Mouse (Mus musculus): ENCODE data around the gene Ano8. TPM values are rescaled to one million over a fixed set of nuclear protein-coding genes. Genes with fewer than 3 reads are reported as not detected.

The Ano8 gene
- total RNA-seq, 2 experiments from 2014 or later = 59.3 to 62.2 TPM

GRCm38 (mm10) chr8:71474785-71475701 lies 10.7 kb downstream of the Ano8 start:
- no peak for DNase-seq (ENCODE audit: low spot score in 2 of 2)
- intact Hi-C loops (cut with DNase I) = no loop called here

GRCm38 (mm10) chr8:71474344-71474743 lies 11.4 kb downstream of the Ano8 start:
- intact Hi-C loops (cut with DNase I) = no loop called here
- DNase-seq (ENCODE audit: low spot score in 2 of 2) = no peak

- no peak for DNase-seq (ENCODE audit: low spot score in 2 of 2)
- intact Hi-C loops (cut with DNase I) = no loop called here
These were observed 13.0 kb downstream of the Ano8 start for GRCm38 (mm10) chr8:71472601-71473386.

- intact Hi-C loops (cut with DNase I) = no loop called here
These were observed 13.9 kb downstream of the Ano8 start for GRCm38 (mm10) chr8:71471861-71472260.

GRCm38 (mm10) chr8:71470913-71471255 lies 14.9 kb downstream of the Ano8 start:
- no peak for DNase-seq (ENCODE audit: low spot score in 2 of 2)
- intact Hi-C loops (cut with DNase I) = no loop called here

More at GRCm38 (mm10) chr8:71471861-71472260, 13.9 kb downstream of the Ano8 start:
- no peak for DNase-seq (ENCODE audit: low spot score in 2 of 2)

GRCm38 (mm10) chr8:71470146-71470912 lies 15.4 kb downstream of the Ano8 start:
- DNase-seq (ENCODE audit: low spot score in 2 of 2) = no peak
- intact Hi-C loops (cut with DNase I) = no loop called here

- intact Hi-C loops (cut with DNase I) = no loop called here
- DNase-seq (ENCODE audit: low spot score in 2 of 2) = peak; percentile 47 to 51
These were observed 16.4 kb downstream of the Ano8 start for GRCm38 (mm10) chr8:71469411-71469810.

- intact Hi-C loops (cut with DNase I) = no loop called here
- peak; percentile 98 for DNase-seq (ENCODE audit: low spot score in 2 of 2)
These were observed 16.8 kb downstream of the Ano8 start, which contains the start of gene Dda1 for GRCm38 (mm10) chr8:71468916-71469315. Gene Dda1 (plus strand): TSS chr8:71469199.

- intact Hi-C loops (cut with DNase I) = no loop called here
- no peak for DNase-seq (ENCODE audit: low spot score in 2 of 2)
These were observed 17.8 kb downstream of the Ano8 start for GRCm38 (mm10) chr8:71468001-71468400.

- no peak for DNase-seq (ENCODE audit: low spot score in 2 of 2)
- intact Hi-C loops (cut with DNase I) = no loop called here
These were observed 18.6 kb downstream of the Ano8 start for GRCm38 (mm10) chr8:71467201-71467600.

GRCm38 (mm10) chr8:71466198-71466597 lies 19.6 kb downstream of the Ano8 start:
- intact Hi-C loops (cut with DNase I) = no loop called here
- DNase-seq (ENCODE audit: low spot score in 2 of 2) = no peak

GRCm38 (mm10) chr8:71465733-71466132 lies 20.0 kb downstream of the Ano8 start:
- intact Hi-C loops (cut with DNase I) = no loop called here
- no peak for DNase-seq (ENCODE audit: low spot score in 2 of 2)

- intact Hi-C loops (cut with DNase I) = loop anchor here (5.0 kb wide), 2 partner anchors 77 to 558 kb away; partner anchors contain the start of genes Map1s and Mvb12a
- DNase-seq (ENCODE audit: low spot score in 2 of 2) = peak; percentile 98
These were observed 21.0 kb downstream of the Ano8 start, which contains the start of gene Mrpl34 for GRCm38 (mm10) chr8:71464513-71465500. Gene Mrpl34 (plus strand): TSS chr8:71464959.

- peak; percentile 98 to 99 for DNase-seq (ENCODE audit: low spot score in 2 of 2)
- intact Hi-C loops (cut with DNase I) = loop anchor here (5.0 kb wide), 2 partner anchors 79 to 556 kb away; partner anchors contain the start of genes Map1s and Mvb12a
These were observed 22.4 kb downstream of the Ano8 start, which contains the start of gene Abhd8 for GRCm38 (mm10) chr8:71463188-71464033. Gene Abhd8 (minus strand): TSS chr8:71463655.

- peak; percentile 68 to 73 for DNase-seq (ENCODE audit: low spot score in 2 of 2)
- intact Hi-C loops (cut with DNase I) = loop anchor here (5.0 kb wide), 2 partner anchors 80 to 555 kb away; partner anchors contain the start of genes Map1s and Mvb12a
These were observed 23.0 kb downstream of the Ano8 start for GRCm38 (mm10) chr8:71462786-71463185.

GRCm38 (mm10) chr8:71462191-71462590 lies 23.6 kb downstream of the Ano8 start:
- intact Hi-C loops (cut with DNase I) = loop anchor here (5.0 kb wide), 2 partner anchors 80 to 555 kb away; partner anchors contain the start of genes Map1s and Mvb12a
- DNase-seq (ENCODE audit: low spot score in 2 of 2) = no peak

- intact Hi-C loops (cut with DNase I) = loop anchor here (5.0 kb wide), 2 partner anchors 81 to 554 kb away; partner anchors contain the start of genes Map1s and Mvb12a
- no peak for DNase-seq (ENCODE audit: low spot score in 2 of 2)
These were observed 24.5 kb downstream of the Ano8 start for GRCm38 (mm10) chr8:71461152-71461840.

All from left cerebral cortex, postnatal 36 days (tissue).